Mouse (Mus musculus): ENCODE measurements at regions not wholly inside any gene's neighbourhood (a gene's known extent, or its start where the extent isn't known, plus 50 kb on each side); places are given as distances from the start of the nearest gene placed in this dataset.

GRCm38 (mm10) chr2:148497452-148498302, 54.3 kb upstream of the Cd93 start:
- no peak for TF ChIP-seq POLR2A (IDR thresholded peaks at IDR 0.05; ENCODE audit: insufficient read length, low read depth)
- no peak for TF ChIP-seq USF1 (IDR thresholded peaks at IDR 0.05; ENCODE audit: low read depth)

Measured in myocyte (in vitro differentiated cells).